Mouse (Mus musculus) activated CD4-positive, CD25-positive, alpha-beta regulatory T cell (primary cell): ENCODE measurements around the gene Mrps26. TPM values are rescaled to one million over a fixed set of nuclear protein-coding genes. Genes with fewer than 3 reads are reported as not detected.

Source experiments
- polyA plus RNA-seq, 2 experiments: library from polyadenylated mRNA; unstranded; fragments of 100-300 nt; shearing (Covaris generic); gene quantifications; one replicate each; pipeline ENCODE4 v1.2.1; 2017

The Mrps26 gene
- 100 to 1,000 TPM in 1 of 2 experiments, 10 to 100 TPM in 1; 94.7 to 134 TPM for polyA plus RNA-seq

DNA sequence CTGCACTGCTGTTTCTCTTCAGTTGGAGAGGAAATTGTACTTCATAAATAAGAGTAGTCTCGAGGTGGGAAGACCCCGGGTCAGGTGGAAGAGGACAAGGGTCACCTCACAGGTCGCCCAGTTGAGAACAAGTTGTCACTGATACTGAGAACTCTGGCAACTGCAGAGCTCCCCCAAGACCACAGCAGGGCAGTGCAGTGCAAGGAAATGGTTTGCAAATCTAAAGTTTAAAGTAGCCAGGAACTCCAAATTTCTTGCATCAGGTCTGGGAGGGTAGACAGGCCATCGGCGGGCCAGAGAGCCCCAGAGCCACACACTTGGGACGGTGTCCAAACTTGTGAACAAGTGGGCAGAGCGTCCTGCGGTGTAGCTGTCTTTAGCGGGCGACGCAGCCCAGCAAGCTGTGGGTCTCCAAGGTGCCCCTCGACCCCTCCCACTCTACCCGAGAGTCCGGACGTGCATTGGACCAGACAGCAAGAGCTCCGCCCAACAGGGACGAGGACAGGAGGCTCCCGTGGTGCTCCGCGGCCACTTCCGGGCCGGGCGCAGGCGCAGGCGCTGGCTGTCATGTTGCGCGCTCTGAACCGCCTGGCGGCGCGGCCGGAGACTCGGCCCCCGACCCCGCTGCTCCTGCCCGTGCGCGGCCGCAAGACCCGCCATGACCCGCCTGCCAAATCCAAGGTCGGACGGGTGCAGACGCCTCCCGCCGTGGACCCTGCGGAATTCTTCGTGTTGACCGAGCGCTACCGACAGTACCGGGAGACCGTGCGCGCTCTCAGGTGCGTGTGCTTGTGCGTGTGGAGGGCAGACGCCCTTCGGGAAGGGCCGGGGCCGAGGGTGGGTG lies at the start of gene Mrps26:
Gene Mrps26 (plus strand): TSS at position 531 of the 844 bp plus-strand sequence.

DNA sequence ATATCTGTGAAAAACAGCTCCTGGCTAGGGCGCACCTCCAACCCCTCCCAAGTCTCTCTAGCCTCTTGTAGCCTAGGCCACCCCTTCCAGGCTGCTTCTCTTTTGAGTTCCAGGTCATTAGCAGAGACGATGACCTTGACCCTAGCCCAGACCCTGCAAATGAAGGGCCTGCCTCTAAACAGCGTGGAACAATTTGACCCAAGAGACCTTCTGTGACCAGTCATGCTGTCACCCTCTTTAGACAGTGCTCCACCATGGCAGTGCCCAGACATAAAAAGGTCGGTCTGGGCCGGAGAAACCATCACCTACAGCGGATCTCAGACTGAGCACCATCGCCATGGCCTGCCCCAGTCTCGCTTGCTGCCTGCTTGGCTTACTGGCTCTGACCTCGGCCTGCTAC lies 12.3 kb downstream of the Mrps26 start, which contains the start of gene Oxt:
Gene Oxt (plus strand): TSS at position 301 of the 400 bp plus-strand sequence.

DNA sequence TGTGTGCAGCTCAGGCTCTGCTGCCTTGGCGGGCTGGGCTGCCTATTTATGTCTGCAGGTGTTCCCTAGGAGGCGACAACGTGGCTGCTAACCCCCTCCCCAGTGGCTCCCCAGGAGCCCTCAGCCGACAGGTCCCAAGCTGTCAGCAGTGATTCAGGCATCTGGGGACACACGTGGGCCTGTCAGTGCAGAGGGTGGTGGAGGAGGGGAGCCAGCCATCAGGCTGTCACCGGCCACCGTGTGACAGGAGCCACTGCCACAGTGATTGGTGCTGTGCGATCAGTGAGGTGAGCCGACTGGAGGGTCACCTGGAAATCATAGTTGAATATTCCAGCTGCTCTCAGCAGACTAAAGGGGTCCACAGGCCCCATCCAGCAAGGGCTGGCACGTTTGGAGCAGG lies 19.0 kb downstream of the Mrps26 start, which contains the start of gene Avp:
Gene Avp (minus strand): TSS at position 3 of the 400 bp plus-strand sequence.

Other genes with a start within 250 kb of the Mrps26 start
- under 1 TPM; 0.27 to 0.35 TPM for gene Cpxm1, start 166.2 kb upstream of the Mrps26 start, polyA plus RNA-seq
- under 1 TPM in 1 of 2 experiments, not detected in 1; 0.12 TPM for gene Gm28372, start 158.5 kb upstream of the Mrps26 start, polyA plus RNA-seq
- gene 1700020A23Rik, start 158.5 kb upstream of the Mrps26 start, polyA plus RNA-seq: not detected
- gene Tmem239, start 157.3 kb upstream of the Mrps26 start, polyA plus RNA-seq: under 1 TPM in 1 of 2 experiments, not detected in 1; 0.29 TPM
- gene Vps16, start 139.4 kb upstream of the Mrps26 start, polyA plus RNA-seq: 100 to 1,000 TPM; 196 to 225 TPM
- gene Pced1a, start 139.0 kb upstream of the Mrps26 start, polyA plus RNA-seq: 10 to 100 TPM; 15.0 to 23.6 TPM
- gene Ptpra, start 113.5 kb upstream of the Mrps26 start, polyA plus RNA-seq: 100 to 1,000 TPM; 138 to 167 TPM
- gene Oxt, start 12.4 kb downstream of the Mrps26 start, polyA plus RNA-seq: not detected
- gene Avp, start 18.8 kb downstream of the Mrps26 start, polyA plus RNA-seq: not detected
- gene Fastkd5, start 66.3 kb downstream of the Mrps26 start, polyA plus RNA-seq: 10 to 100 TPM; 14.2 to 17.2 TPM
- gene Ubox5, start 66.3 kb downstream of the Mrps26 start, polyA plus RNA-seq: 10 to 100 TPM in 1 of 2 experiments, 1 to 10 TPM in 1; 10.0 to 10.9 TPM
- under 1 TPM; 0.37 to 0.71 TPM for gene Lzts3, start 79.1 kb downstream of the Mrps26 start, polyA plus RNA-seq
- 100 to 1,000 TPM; 134 to 141 TPM for gene Ddrgk1, start 100.9 kb downstream of the Mrps26 start, polyA plus RNA-seq
- gene Itpa, start 103.9 kb downstream of the Mrps26 start, polyA plus RNA-seq: 10 to 100 TPM; 51.1 to 56.7 TPM
- under 1 TPM in 1 of 2 experiments, not detected in 1; 0.36 TPM for gene Slc4a11, start 133.8 kb downstream of the Mrps26 start, polyA plus RNA-seq